Mouse (Mus musculus) lung, adult 10 weeks (tissue): Measurements from ENCODE around the gene Msh5. TPM values are rescaled to one million over a fixed set of nuclear protein-coding genes. Genes with fewer than 3 reads are reported as not detected.

Experiments
- polyA plus RNA-seq: library from polyadenylated mRNA; stranded (reverse); fragments of 350-450 nt; fragmentation: Illumina TruSeq; extraction: RNeasy Lipid Tissue Mini Kit (QIAGEN cat#74804); gene quantifications from one replicate; pipeline ENCODE4 v1.2.3, GENCODE M21; 2014; ENCODE audit warnings: low read depth, low replicate concordance; ENCODE audit not compliant: insufficient read depth

The Msh5 gene
- polyA plus RNA-seq, 1 experiment from 2014 or later: 3.1 TPM

Other genes starting within 250 kb of the Msh5 start
- not detected for gene Cyp21a1, start 242.2 kb downstream of the Msh5 start, polyA plus RNA-seq
- 27.3 TPM for gene Stk19, start 209.8 kb downstream of the Msh5 start, polyA plus RNA-seq
- gene Dxo, start 209.7 kb downstream of the Msh5 start, polyA plus RNA-seq: 27.5 TPM
- gene Skiv2l, start 196.5 kb downstream of the Msh5 start, polyA plus RNA-seq: 19.3 TPM
- gene Nelfe, start 196.4 kb downstream of the Msh5 start, polyA plus RNA-seq: 30.3 TPM
- gene Cfb, start 184.2 kb downstream of the Msh5 start, polyA plus RNA-seq: 38.7 TPM
- 4.5 TPM for gene Zbtb12, start 167.3 kb downstream of the Msh5 start, polyA plus RNA-seq
- gene Gm20547, start 164.7 kb downstream of the Msh5 start, polyA plus RNA-seq: not detected
- 24.6 TPM for gene C2, start 148.5 kb downstream of the Msh5 start, polyA plus RNA-seq
- gene Ehmt2, start 148.3 kb downstream of the Msh5 start, polyA plus RNA-seq: 39.7 TPM
- 9.2 TPM for gene Slc44a4, start 132.3 kb downstream of the Msh5 start, polyA plus RNA-seq
- 22.0 TPM for gene Neu1, start 115.5 kb downstream of the Msh5 start, polyA plus RNA-seq
- gene Hspa1b, start 87.5 kb downstream of the Msh5 start, polyA plus RNA-seq: 18.0 TPM
- not detected for gene Gm20481, start 76.8 kb downstream of the Msh5 start, polyA plus RNA-seq
- gene Hspa1a, start 74.6 kb downstream of the Msh5 start, polyA plus RNA-seq: 15.5 TPM
- 1.2 TPM for gene Hspa1l, start 74.0 kb downstream of the Msh5 start, polyA plus RNA-seq
- gene Lsm2, start 64.9 kb downstream of the Msh5 start, polyA plus RNA-seq: 34.0 TPM
- gene Vars, start 45.8 kb downstream of the Msh5 start, polyA plus RNA-seq: 25.7 TPM
- 0.74 TPM for gene Vwa7, start 30.2 kb downstream of the Msh5 start, polyA plus RNA-seq
- gene Sapcd1, start 18.7 kb downstream of the Msh5 start, polyA plus RNA-seq: 1.3 TPM
- gene Clic1, start 3.2 kb upstream of the Msh5 start, polyA plus RNA-seq: 242 TPM
- 99.2 TPM for gene Ddah2, start 12.3 kb upstream of the Msh5 start, polyA plus RNA-seq
- 2.4 TPM for gene Ly6g6c, start 18.6 kb upstream of the Msh5 start, polyA plus RNA-seq
- gene Mpig6b, start 19.4 kb upstream of the Msh5 start, polyA plus RNA-seq: 0.84 TPM
- gene Ly6g6e, start 30.2 kb upstream of the Msh5 start, polyA plus RNA-seq: 1.4 TPM
- gene Ly6g6d, start 31.3 kb upstream of the Msh5 start, polyA plus RNA-seq: 13.1 TPM
- not detected for gene Ly6g6f, start 38.9 kb upstream of the Msh5 start, polyA plus RNA-seq
- 72.3 TPM for gene Abhd16a, start 42.5 kb upstream of the Msh5 start, polyA plus RNA-seq
- not detected for gene Ly6g5c, start 61.5 kb upstream of the Msh5 start, polyA plus RNA-seq
- gene Ly6g5b, start 68.7 kb upstream of the Msh5 start, polyA plus RNA-seq: 0.55 TPM
- gene Gpank1, start 74.7 kb upstream of the Msh5 start, polyA plus RNA-seq: 23.7 TPM
- 116 TPM for gene Csnk2b, start 75.3 kb upstream of the Msh5 start, polyA plus RNA-seq
- gene D17H6S53E, start 79.6 kb upstream of the Msh5 start, polyA plus RNA-seq: 11.1 TPM
- gene Apom, start 85.3 kb upstream of the Msh5 start, polyA plus RNA-seq: not detected
- gene Bag6, start 88.4 kb upstream of the Msh5 start, polyA plus RNA-seq: 66.8 TPM
- 149 TPM for gene Prrc2a, start 118.2 kb upstream of the Msh5 start, polyA plus RNA-seq
- 14.2 TPM for gene Aif1, start 129.3 kb upstream of the Msh5 start, polyA plus RNA-seq
- 56.7 TPM for gene Lst1, start 141.7 kb upstream of the Msh5 start, polyA plus RNA-seq
- 46.6 TPM for gene Ltb, start 147.7 kb upstream of the Msh5 start, polyA plus RNA-seq
- gene Tnf, start 155.3 kb upstream of the Msh5 start, polyA plus RNA-seq: 1.2 TPM
- 0.62 TPM for gene Lta, start 158.6 kb upstream of the Msh5 start, polyA plus RNA-seq
- not detected for gene Gm16181, start 174.1 kb upstream of the Msh5 start, polyA plus RNA-seq
- 3.0 TPM for gene Atp6v1g2, start 186.9 kb upstream of the Msh5 start, polyA plus RNA-seq
- 13.6 TPM for gene Nfkbil1, start 189.0 kb upstream of the Msh5 start, polyA plus RNA-seq
- 120 TPM for gene Ddx39b, start 195.0 kb upstream of the Msh5 start, polyA plus RNA-seq
- 887 TPM for gene H2-D1, start 216.0 kb upstream of the Msh5 start, polyA plus RNA-seq